Mouse (Mus musculus) hindbrain, embryonic 16.5 days (tissue): ENCODE data around the gene Alox12b. TPM values are rescaled to one million over a fixed set of nuclear protein-coding genes. Genes with fewer than 3 reads are reported as not detected.

Source experiments
- ATAC-seq: fragments of 200-750 bp; cut with Nextera tagmentation; 2 replicates; pipeline ENCODE4 v1.8.0; 2017; ENCODE audit warnings: moderate TSS enrichment, moderate library complexity
- H3K27ac ChIP-seq: fragments of 300-500 bp; sonication (generic); 2 replicates; pipeline ENCODE4 v1.5.1; 2014; ENCODE audit warnings: low read depth, mild to moderate bottlenecking, control low read depth, low read length, moderate library complexity
- H3K27me3 ChIP-seq: fragments of 300-500 bp; sonication (generic); replicated peaks from 2 replicates; pipeline ENCODE4 v1.6.1; 2014; ENCODE audit warnings: low read length; ENCODE audit not compliant: control insufficient read depth, insufficient read depth
- H3K36me3 ChIP-seq: fragments of 300-500 bp; sonication (generic); 2 replicates; pipeline ENCODE4 v1.6.1; 2014; ENCODE audit warnings: mild to moderate bottlenecking, low read length, moderate library complexity, mixed read lengths; ENCODE audit not compliant: control insufficient read depth, insufficient read depth
- H3K4me1 ChIP-seq: fragments of 300-500 bp; sonication (generic); 2 replicates; pipeline ENCODE4 v1.6.1; 2014; ENCODE audit warnings: low read depth, low read length; ENCODE audit not compliant: control insufficient read depth, insufficient read depth
- H3K4me2 ChIP-seq: fragments of 300-500 bp; sonication (generic); 2 replicates; pipeline ENCODE4 v1.6.1; 2014; ENCODE audit warnings: mild to moderate bottlenecking, low read length, control low read depth, moderate library complexity
- H3K4me3 ChIP-seq: fragments of 300-500 bp; sonication (generic); 2 replicates; pipeline ENCODE4 v1.5.1; 2014; ENCODE audit warnings: mild to moderate bottlenecking, low read length, control low read depth, moderate library complexity
- H3K9ac ChIP-seq: fragments of 300-500 bp; sonication (generic); 2 replicates; pipeline ENCODE4 v1.6.1; 2014; ENCODE audit warnings: low read depth, mild to moderate bottlenecking, control low read depth, low read length, moderate library complexity
- H3K9me3 ChIP-seq: fragments of 300-500 bp; sonication (generic); 2 replicates; pipeline ENCODE4 v1.6.1; 2014; ENCODE audit warnings: mild to moderate bottlenecking, low read length, moderate library complexity; ENCODE audit not compliant: control insufficient read depth
- WGBS: fragments of 180-500 bp; shearing (Covaris S2); extraction: QIAGEN DNeasy Blood & Tissue Kit; methylation state at CpG from one replicate; pipeline ENCODE4 v1.1.7; 2014; 5-methylcytosine and 5-hydroxymethylcytosine counted together
- polyA plus RNA-seq: library from polyadenylated mRNA; unstranded; fragments of >200 nt; fragmentation: Nextera tagmentation; extraction: Ambion mirVana; gene quantifications from 2 replicates; pipeline ENCODE4 v1.2.1, GENCODE M21; 2015

Alox12b gene
- polyA plus RNA-seq, 1 experiment from 2014 or later = 0.95 TPM

DNA sequence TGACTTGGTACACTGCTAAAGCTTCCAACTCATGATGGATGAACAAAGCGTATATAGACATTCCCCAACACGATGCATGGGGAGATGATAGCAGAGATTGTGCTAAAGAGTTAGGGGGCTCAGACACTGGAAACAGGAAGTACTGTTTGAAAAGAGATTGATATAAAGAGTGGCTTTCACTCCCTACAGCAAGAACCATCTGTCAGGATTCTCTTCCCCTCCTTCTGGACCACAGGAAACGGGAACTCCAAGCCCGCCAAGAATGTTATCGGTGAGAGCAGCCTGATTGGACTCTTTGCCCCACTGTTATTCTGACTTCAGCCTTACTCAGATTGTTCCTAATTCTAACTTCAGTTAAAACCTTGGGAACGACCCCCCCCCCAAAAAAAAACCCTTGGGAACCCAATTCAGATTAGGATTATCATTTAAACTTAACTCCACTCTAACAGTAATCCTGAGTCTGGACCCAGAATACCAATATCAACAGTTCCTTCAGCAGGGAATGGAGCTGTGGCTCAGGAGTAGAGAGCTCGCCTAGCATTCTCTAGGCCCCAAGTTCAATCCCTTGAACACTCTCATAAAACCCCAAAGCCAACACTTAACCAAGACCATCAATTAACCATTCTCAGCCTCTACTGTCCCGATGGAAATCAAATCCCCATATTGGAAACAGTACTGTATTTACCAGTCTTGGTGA is 28.2 kb upstream of the Alox12b start:
- no peaks in the 10 kb centered on the region for H3K9me3 ChIP-seq
- ATAC-seq = no peak
- H3K4me1 ChIP-seq = 0 out of 2 replicates have a peak, but pooled peaks cover under 1% of the 10 kb centered on the region
- H3K27ac ChIP-seq = no peak overlapping the region
- no peak overlapping the region for H3K4me3 ChIP-seq
- no peak overlapping the region for H3K9ac ChIP-seq
- 74% methylated on average over 8 of the region's 8 CpGs for WGBS
- H3K36me3 ChIP-seq = no peaks in the 10 kb centered on the region
- H3K4me2 ChIP-seq = no peak overlapping the region
- no peaks in the 10 kb centered on the region for H3K27me3 ChIP-seq

DNA sequence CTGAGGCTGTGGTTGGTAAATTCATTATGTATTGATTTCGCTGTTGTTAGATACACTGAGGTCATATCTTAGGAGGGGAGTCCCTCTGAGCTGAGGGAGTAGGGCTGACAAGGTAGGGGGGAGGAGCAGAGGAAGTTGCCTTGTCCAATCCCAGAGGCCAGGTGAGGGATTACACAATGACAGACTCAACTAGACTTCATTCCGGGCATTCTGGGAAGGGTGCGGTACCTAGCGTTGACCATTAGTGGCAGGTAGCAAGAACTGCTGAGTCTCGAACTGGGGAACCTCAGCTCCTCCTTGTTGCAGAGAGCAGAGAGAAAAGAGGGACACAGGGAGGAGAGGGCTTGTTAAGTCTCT is 23.2 kb upstream of the Alox12b start:
- H3K4me3 ChIP-seq = peak overlapping the region; percentile 44
- H3K27me3 ChIP-seq = no peaks in the 10 kb centered on the region
- H3K27ac ChIP-seq = peak overlapping the region; percentile 42; the same call in 1 of the 2 replicates
- H3K4me2 ChIP-seq = peak overlapping the region; percentile 68
- peak; percentile 38; the same call in 1 of the 2 replicates for ATAC-seq
- H3K9ac ChIP-seq = peak overlapping the region; percentile 64
- whole genome bisulfite sequencing = 17% methylated on average over 5 of the region's 5 CpGs
- 0 out of 2 replicates have a peak, but pooled peaks cover 3% of the 10 kb centered on the region for H3K4me1 ChIP-seq
- H3K36me3 ChIP-seq = no peaks in the 10 kb centered on the region
- H3K9me3 ChIP-seq = no peaks in the 10 kb centered on the region

DNA sequence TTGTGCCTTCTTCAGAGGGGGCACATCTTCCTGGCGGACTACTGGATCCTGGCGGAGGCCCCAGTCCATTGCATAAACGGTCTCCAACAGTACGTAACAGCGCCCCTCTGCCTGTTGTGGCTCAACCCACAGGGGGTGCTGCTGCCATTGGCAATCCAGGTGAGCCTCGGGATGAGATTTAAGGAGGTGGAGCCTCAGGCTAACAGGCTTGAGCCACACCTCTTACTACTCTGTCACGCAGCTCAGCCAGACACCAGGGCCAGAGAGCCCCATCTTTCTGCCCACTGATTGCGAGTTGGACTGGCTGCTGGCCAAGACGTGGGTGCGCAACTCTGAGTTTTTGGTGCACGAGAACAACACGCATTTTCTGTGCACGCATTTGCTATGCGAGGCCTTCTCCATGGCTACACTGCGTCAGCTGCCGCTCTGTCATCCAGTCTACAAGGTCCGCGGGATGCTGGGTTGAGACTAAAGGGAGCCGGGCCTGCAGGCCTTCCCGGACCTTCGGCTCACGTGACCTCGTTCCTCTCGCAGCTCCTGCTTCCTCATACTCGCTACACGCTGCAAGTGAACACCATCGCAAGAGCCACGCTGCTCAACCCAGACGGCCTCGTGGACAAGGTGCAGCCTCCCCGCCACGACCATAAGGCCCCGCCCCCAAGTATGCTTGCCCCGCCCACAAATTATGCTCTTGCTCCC is 22.7 kb upstream of the Alox12b start:
- H3K27ac ChIP-seq = peak overlapping the region; percentile 42; the same call in 1 of the 2 replicates
- H3K4me1 ChIP-seq = 0 out of 2 replicates have a peak, but pooled peaks cover 3% of the 10 kb centered on the region
- no peaks in the 10 kb centered on the region for H3K36me3 ChIP-seq
- peak; percentile 84 for ATAC-seq
- H3K27me3 ChIP-seq = no peaks in the 10 kb centered on the region
- no peaks in the 10 kb centered on the region for H3K9me3 ChIP-seq
- 2% methylated on average over 34 of the region's 34 CpGs for WGBS
- peak overlapping the region; percentile 68 for H3K4me2 ChIP-seq
- H3K9ac ChIP-seq = peak overlapping the region; percentile 64
- H3K4me3 ChIP-seq = peak overlapping the region; percentile 44

DNA sequence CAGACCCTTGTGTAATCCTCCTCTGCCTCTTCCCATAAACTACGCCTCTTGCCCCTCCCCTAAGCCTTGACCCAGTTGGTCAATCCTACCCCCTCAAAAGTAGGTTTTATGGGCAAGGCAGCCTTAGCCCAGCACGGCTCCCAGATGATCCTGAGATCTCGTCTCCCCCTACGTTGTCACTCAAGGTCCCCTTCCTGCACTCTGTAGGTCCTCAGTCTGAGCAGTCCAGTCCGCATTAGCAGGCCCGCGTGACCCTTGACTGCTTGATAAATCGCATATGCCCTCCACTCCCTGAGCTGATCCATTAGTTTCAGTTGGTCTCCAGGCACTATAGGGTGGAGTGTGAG is 22.2 kb upstream of the Alox12b start:
- 39% methylated on average over 8 of the region's 8 CpGs for WGBS
- no peak; the same call in 1 of the 2 replicates for ATAC-seq
- no peak overlapping the region for H3K27ac ChIP-seq

DNA sequence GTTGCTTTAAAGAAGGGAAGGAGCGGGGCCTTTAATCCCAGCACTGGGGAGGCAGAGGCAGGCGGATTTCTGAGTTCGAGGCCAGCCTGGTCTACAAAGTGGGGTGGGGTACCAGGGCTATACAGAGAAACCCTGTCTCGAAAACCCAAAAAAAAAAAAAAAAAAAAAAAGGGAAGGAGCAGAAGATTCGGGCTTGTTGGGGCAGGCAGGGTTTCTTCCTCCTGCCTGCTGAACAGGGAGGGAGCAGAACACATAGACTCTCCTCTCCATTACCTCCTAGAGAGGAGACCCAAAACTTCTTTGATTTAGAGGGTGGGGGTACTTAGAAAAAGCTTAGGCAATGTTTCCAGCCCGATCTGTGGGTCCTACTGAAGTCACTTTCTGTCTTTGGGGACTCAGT is 21.4 kb upstream of the Alox12b start:
- Histone ChIP-seq H3K4me3 (no peak overlapping the region), H3K4me1 (0 out of 2 replicates have a peak, but pooled peaks cover 3% of the 10 kb centered on the region), H3K27me3 (no peaks in the 10 kb centered on the region), H3K27ac (no peak overlapping the region), H3K4me2 (no peak overlapping the region), H3K9me3 (no peaks in the 10 kb centered on the region), H3K36me3 (no peaks in the 10 kb centered on the region), H3K9ac (no peak overlapping the region)
- WGBS = 88% methylated on average over 6 of the region's 6 CpGs
- no peak for ATAC-seq

More for the DNA sequence above, 22.2 kb upstream of the Alox12b start:
- Histone ChIP-seq H3K4me2 (peak overlapping the region; percentile 68), H3K4me3 (peak overlapping the region; percentile 44), H3K4me1 (0 out of 2 replicates have a peak, but pooled peaks cover 3% of the 10 kb centered on the region), H3K36me3 (no peaks in the 10 kb centered on the region), H3K9ac (peak overlapping the region; percentile 64), H3K27me3 (no peaks in the 10 kb centered on the region), H3K9me3 (no peaks in the 10 kb centered on the region)

DNA sequence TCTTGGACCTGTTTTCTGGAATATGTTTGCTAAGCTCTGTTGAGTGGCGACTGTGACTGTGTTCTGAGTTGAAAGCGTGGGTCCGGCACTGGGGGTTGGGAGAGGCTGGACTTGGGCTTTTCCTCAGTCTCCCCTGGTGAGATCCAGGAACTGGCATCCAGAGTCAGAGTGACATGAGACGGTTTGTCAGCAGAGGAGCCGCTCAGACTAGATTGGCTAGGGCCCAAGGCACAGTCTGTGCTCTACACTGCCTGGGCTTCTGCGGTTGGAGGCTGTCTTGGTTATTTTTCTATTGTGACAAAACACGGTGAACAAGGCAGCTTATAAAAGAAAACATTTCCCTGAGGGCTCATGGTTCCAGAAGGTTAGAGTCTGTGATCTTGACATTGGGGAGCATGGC is 9.2 kb upstream of the Alox12b start:
- no peak for ATAC-seq
- 49% methylated on average over 7 of the region's 7 CpGs for WGBS
- Histone ChIP-seq H3K27me3 (no peaks in the 10 kb centered on the region), H3K36me3 (no peaks in the 10 kb centered on the region), H3K4me1 (peaks cover 2% of the 10 kb centered on the region; the same call in 1 of the 2 replicates), H3K4me2 (no peak overlapping the region), H3K27ac (no peak overlapping the region), H3K9ac (no peak overlapping the region), H3K9me3 (no peaks in the 10 kb centered on the region), H3K4me3 (no peak overlapping the region)

DNA sequence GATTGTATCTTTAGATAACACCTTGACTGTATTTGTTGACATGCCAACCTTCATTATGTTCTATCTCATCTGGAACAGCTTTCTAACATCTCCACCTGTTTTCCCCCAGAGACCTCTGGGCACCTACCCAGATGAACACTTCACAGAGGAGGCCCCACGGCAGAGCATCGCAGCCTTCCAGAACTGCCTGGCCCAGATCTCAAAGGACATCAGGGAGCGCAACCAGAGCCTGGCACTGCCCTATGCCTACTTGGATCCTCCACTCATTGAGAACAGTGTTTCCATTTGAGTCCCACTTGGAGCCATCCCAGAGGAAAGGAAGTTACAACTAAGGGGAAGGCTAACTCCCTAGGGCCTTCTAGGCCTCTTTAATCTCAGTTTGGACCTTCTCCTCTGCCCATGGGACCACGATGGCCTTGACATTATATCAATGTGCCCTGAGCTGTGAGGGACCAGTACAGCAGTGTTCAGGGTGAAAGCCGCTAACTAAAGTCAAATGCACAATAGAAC is 8.3 kb upstream of the Alox12b start:
- Histone ChIP-seq H3K4me2 (no peak overlapping the region), H3K27me3 (no peaks in the 10 kb centered on the region), H3K9ac (no peak overlapping the region), H3K36me3 (no peaks in the 10 kb centered on the region), H3K4me1 (peaks cover 2% of the 10 kb centered on the region; the same call in 1 of the 2 replicates), H3K9me3 (no peaks in the 10 kb centered on the region), H3K4me3 (no peak overlapping the region), H3K27ac (no peak overlapping the region)
- WGBS = 85% methylated on average over 5 of the region's 5 CpGs
- no peak for ATAC-seq

DNA sequence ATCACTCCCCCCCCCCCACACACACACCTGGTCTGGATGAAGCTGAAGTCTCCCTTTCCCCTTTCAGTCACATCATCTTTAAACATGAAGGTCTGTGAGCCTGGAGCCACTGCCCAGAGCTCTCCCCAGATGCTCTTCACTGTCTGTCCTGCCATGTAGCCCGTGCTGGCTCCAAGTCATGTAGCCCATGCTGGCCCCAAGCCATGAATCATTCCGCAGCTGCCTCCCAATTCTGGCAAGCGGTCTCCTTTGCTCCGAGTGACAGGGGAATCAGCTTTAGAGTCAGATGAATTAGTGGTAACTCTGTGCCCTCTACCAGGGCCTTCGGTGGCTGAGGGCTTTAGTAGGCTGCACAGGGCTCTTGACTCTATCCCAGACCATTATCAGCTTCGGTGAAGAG is 7.1 kb upstream of the Alox12b start:
- H3K9ac ChIP-seq = no peak overlapping the region
- no peaks in the 10 kb centered on the region for H3K9me3 ChIP-seq
- H3K4me3 ChIP-seq = no peak overlapping the region
- WGBS = 64% methylated on average over 6 of the region's 6 CpGs
- no peaks in the 10 kb centered on the region for H3K27me3 ChIP-seq
- no peak overlapping the region for H3K4me2 ChIP-seq
- H3K36me3 ChIP-seq = no peaks in the 10 kb centered on the region
- H3K4me1 ChIP-seq = peaks cover 2% of the 10 kb centered on the region; the same call in 1 of the 2 replicates
- H3K27ac ChIP-seq = no peak overlapping the region
- ATAC-seq = no peak

DNA sequence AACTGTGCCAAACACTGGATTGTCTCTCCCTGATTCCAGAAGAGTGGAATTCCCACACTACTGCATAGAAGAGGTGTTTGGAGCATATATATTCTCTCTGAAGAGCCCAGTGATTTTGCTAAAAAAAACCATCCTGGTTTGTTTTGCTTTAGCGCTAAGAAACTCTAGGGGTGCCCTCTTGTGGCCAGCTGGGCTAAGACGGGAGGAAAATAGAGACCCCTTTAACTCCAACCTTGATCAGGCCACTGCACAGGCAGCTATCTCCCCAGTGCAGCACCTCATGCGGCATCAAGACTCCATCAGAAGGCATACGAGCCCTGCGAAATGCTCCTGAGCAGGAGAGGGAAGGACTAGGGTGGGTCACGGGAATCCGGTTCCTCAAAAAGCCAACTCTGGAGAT is 6.3 kb upstream of the Alox12b start:
- Histone ChIP-seq H3K4me2 (peak overlapping the region; percentile 40), H3K36me3 (no peaks in the 10 kb centered on the region), H3K4me3 (no peak overlapping the region), H3K9me3 (no peaks in the 10 kb centered on the region), H3K27me3 (no peaks in the 10 kb centered on the region; the same call in 1 of the 2 replicates), H3K27ac (no peak overlapping the region), H3K4me1 (peaks cover 2% of the 10 kb centered on the region; the same call in 1 of the 2 replicates), H3K9ac (peak overlapping the region; percentile 29; the same call in 1 of the 2 replicates)
- ATAC-seq = peak; percentile 56; the same call in 1 of the 2 replicates
- 8% methylated on average over 7 of the region's 7 CpGs for WGBS
